Mouse (Mus musculus): ENCODE results near the gene Mgmt.

DNA sequence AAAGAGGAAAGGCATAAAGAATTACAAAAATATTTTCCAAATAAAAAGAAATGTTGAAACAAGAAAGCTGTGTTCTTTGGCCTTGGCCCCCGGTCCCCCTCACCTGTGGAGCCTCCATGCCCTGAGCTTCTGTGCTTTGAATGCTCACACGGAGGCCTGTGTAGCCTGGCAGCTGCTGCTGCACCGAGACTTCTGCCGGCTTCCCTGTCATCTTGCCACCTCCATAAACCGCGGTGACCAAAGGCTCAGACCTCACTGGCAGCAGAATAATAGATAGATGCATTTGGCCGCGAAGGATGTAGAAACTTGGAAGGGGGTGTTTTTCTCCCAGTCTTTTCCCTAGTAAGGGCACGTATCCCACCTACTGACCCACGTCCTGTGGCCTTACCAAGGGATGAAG lies 235.8 kb downstream of the Mgmt start:
- no peak for TF ChIP-seq CTCF (IDR thresholded peaks at IDR 0.05; ENCODE audit: low read depth)
- TF ChIP-seq EP300 (IDR thresholded peaks at IDR 0.05; ENCODE audit: low read depth) = no peak
